Mouse (Mus musculus): ENCODE results near the gene Trim38.

The Trim38 gene

DNA sequence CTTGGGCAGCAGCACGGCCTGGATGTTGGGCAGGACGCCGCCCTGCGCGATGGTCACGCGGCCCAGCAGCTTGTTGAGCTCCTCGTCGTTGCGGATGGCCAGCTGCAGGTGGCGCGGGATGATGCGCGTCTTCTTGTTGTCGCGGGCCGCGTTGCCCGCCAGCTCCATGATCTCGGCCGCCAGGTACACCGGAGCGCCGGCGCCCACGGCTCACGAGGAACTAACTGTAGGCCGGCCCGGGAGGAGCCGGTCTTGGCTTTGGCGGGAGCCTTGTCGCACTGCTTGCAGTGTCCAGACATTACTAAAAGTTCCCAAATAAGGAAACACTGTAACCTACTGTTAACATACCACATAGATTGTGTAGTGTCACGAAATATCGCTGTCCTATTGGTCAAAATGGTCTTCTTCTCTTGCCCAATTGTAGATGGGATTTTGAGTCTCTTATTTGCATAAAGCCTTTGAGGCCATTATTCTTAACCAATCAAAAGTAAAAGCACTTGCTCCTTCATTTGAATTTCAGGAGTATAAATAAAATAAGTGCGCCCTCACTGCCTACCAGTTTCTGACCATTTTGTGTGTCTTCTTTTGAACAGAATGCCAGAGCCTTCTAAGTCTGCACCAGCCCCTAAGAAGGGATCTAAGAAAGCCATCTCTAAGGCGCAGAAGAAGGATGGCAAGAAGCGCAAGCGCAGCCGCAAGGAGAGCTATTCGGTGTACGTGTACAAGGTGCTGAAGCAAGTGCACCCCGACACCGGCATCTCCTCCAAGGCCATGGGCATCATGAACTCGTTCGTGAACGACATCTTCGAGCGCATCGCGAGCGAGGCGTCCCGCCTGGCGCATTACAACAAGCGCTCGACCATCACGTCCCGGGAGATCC, 23.3 kb upstream of the Trim38 start, which contains the start of gene Hist1h2bb:
Gene Hist1h2bb, plus strand, starts transcription at position 534 of the 880 bp plus-strand sequence.
- DNase-seq (ENCODE audit: low spot score in 2 of 2) = peak; percentile 64 to 80

DNA sequence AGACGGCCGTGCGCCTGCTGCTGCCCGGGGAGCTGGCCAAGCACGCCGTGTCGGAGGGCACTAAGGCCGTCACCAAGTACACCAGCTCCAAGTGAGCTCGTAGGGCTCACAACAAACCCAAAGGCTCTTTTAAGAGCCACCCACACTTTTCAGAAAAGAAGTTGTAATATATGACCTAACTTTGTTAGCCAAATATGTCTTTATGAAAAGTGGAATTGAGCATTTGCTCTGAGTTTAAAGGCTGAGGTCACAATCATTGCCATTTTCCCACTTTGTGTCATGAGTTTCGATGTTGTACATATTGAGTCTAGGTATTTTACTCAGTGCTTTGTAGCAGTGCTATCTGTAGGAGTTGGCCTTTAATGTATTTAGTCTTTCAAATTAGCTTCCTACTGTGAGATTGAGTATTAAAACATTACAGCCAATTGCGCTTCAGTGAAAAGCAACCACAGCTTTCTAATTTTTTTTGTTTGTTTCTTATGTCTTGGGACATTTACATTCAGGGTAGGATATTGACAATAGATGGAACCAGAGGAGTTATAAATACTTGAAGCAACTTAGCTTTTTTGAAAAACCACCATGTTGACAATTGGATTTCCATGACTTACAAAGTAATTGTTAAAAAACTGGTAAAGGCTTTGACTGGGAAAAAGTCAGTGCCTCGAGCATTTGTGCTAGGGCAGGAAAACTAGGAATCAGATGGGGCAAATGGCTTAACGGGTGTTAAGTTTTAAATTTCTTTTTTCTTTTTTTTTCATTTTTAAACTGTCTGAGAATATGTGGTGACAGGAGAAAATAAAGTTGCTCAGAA, 22.4 kb upstream of the Trim38 start:
- no peak for DNase-seq (ENCODE audit: low spot score in 2 of 2)

DNA sequence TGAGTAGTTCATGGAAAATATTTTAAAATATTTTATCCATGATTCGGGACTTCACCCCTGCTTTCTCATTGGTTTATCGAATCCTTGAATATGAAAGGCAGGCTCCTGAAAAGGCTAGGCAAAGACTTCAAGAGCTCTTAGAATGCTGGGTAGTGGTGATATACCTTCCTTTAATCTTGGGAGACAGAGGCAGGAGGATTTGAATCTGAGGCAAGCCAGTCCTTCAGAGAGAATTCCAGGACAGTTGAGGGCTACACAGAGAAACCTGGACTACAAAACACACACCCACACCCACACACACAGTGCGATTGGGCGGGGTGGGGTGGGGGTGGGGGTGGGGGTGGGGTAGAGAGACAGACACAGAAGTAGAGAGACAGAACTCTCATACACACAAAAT, 21.8 kb upstream of the Trim38 start:
- DNase-seq (ENCODE audit: low spot score in 2 of 2) = no peak

DNA sequence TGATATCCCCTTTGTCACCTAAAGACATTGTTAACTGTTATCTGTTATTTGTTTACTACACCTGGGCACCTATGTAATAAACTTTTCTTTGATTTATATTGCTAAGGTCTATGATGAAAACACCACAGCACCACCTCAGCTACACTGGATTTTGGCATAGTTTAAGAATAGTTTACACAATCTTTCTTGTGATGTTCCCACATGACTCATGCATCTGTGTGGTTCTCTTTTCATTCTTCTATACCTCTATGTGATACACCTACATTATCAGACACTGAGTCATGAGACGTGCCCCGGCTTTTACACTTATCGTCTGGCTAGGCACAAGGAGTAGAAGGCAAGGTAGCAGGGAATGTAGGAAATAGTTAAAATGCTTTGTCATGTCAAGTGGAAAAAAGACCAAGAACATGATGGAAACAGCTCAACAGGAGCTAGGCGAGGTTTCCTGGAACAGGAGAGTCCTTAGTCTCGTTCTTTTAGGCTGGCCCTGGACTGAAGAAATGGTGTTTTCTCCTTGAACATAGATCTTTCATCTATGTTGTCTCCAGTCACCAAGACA, 20.1 kb upstream of the Trim38 start:
- no peak for DNase-seq (ENCODE audit: low spot score in 2 of 2)

DNA sequence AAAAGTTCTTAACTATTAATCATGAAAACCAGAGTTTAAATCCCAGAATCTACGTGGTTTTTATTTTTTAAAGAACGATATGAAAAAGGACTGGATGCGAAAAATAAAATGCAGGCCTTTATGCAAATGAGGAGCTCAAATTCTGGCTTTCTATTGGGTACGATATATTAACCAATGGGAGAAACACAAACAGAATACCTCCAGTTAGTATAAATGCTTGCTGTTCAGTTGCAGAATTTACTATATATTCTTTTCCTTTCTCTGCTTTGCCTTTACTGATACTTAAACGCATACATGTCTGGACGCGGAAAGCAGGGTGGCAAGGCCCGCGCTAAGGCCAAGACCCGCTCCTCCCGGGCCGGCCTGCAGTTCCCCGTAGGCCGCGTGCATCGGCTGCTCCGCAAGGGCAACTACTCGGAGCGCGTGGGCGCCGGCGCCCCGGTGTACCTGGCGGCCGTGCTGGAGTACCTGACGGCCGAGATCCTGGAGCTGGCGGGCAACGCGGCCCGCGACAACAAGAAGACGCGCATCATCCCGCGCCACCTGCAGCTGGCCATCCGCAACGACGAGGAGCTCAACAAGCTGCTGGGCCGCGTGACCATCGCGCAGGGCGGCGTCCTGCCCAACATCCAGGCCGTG, 18.8 kb upstream of the Trim38 start, which contains the start of gene Hist1h2ab:
Gene Hist1h2ab, plus strand, starts transcription at position 288 of the 639 bp plus-strand sequence.
- peak in 1 of 2 experiments; percentile 55 for DNase-seq (ENCODE audit: low spot score in 2 of 2)

DNA sequence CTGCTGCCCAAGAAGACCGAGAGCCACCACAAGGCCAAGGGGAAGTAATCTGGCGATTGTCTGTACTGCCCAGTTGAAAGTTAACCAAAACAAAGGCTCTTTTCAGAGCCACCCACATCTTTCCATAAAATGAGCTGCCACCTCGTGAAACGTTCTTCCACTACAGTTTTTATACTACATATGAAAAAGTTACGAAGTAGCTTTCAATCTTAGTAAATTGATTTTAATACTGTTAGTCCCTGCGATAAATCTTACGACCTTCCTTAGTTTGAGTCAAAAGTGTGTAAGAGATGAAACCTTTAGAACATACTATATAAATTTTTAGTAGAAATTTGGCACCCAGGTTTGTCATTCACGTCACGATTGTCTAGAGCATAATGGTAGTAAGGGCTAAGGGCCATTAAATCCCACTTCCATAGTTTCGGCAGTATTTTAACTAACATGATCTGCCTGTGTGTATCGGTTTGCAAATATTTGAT, 18.2 kb upstream of the Trim38 start:
- no peak for DNase-seq (ENCODE audit: low spot score in 2 of 2)

DNA sequence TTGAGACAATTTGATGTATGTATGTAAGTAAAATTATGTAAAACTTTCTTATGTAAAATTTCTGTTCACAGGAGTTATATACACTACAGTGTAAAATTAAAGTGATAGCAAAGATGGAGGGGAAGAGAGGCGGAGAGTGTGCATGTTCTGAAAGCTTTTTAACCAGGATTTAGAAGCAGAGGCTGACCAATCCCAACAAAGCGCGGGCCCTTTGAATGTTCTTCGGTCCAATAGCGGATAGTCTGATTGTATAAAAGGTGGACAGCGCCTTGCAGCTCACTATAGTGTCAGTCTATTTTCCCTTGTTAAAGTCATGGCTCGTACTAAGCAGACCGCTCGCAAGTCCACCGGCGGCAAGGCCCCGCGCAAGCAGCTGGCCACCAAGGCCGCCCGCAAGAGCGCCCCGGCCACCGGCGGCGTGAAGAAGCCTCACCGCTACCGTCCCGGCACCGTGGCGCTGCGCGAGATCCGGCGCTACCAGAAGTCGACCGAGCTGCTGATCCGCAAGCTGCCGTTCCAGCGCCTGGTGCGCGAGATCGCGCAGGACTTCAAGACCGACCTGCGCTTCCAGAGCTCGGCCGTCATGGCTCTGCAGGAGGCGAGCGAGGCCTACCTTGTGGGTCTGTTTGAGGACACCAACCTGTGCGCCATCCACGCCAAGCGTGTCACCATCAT, 17.5 kb upstream of the Trim38 start, which contains the start of gene Hist1h3b:
Gene Hist1h3b, plus strand, starts transcription at position 201 of the 675 bp plus-strand sequence.
- DNase-seq (ENCODE audit: low spot score in 2 of 2) = peak; percentile 96

DNA sequence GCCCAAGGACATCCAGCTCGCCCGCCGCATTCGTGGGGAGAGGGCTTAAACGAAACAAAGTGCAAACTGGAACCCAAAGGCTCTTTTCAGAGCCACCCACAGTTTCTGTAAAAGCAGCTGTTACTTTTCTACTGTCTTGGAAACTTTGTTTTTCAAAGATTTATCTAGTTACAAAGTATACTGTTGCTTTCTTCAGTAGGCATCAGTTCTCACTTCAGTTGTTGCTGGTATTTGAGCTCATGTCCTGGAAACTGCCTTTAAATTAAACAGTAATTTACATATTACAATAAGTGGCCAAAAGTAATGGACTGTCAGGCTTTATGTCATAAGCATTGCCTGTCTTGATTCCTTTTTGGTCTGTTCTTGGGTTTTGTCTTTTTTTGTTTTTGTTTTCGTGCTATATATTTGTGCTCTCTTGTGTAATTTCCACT, 17.0 kb upstream of the Trim38 start:
- no peak for DNase-seq (ENCODE audit: low spot score in 2 of 2)

DNA sequence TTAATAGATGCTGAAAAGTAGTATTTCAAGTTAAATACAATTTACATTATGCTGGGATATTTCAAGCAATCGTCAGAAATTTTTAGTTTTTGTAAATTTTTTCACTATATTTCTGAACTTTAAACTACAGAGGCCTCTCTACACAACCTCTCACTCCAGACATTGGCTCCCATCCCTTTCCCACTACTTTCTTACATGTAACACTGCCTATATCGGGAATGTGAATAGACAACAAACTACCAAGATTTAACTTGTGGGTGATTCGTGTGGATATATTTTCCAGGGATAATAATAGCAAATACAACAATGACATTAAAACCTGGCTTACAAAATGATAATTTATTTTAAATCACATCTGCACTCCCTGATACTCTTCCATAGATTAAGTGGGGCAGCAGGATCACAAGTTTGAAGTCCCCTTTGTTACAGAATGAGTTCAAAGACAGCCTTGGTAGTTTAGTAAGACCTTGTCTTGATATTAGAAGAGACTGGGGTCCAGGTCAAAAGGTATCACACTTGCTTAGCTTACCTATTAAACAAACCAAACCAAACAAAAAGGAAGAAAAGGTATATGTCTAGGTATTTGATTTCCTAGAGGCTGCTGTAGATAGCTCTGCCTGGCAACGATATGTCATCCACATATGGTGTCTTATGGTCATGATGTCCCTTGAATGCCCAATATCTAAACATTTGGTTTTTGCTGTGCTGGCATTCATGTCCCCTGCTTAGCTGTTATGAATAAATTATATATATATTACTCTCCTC, 16.2 kb upstream of the Trim38 start:
- DNase-seq (ENCODE audit: low spot score in 2 of 2) = no peak

DNA sequence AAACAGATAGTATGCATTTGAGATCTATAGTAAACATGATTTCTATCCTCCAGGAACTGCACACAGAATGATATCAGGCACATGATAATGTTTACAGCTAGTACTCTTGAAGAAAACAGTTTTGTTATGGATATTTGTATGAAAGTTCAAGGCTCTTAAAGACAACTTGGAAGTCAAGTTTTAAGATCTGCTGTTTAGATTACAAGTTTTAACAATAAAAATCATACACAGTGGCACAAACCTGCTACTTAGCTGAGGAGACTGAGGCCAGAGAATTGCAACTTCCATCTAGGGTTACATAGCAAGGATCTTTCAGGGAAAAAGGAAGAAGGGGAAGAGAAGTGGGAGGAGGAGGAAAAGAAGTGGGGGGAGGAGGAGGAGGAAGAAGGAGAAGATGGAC, 14.7 kb upstream of the Trim38 start:
- no peak for DNase-seq (ENCODE audit: low spot score in 2 of 2)

DNA sequence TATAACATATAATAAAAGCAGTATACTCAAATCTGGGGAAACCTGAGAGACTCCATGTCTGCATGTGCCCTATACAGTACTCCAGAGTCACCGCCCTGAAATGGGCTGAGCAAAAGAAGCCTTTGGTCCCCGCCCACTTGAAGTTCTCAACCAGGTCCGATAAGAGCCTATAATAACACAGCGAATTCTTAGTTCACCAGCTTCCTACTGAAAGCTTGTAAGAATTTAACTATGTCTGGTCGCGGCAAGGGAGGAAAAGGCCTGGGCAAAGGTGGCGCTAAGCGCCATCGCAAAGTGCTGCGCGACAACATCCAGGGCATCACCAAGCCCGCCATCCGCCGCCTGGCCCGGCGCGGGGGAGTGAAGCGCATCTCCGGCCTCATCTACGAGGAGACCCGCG, 12.9 kb upstream of the Trim38 start, which contains the start of gene Hist1h4b:
Gene Hist1h4b, plus strand, starts transcription at position 224 of the 400 bp plus-strand sequence.
- peak; percentile 94 to 96 for DNase-seq (ENCODE audit: low spot score in 2 of 2)

DNA sequence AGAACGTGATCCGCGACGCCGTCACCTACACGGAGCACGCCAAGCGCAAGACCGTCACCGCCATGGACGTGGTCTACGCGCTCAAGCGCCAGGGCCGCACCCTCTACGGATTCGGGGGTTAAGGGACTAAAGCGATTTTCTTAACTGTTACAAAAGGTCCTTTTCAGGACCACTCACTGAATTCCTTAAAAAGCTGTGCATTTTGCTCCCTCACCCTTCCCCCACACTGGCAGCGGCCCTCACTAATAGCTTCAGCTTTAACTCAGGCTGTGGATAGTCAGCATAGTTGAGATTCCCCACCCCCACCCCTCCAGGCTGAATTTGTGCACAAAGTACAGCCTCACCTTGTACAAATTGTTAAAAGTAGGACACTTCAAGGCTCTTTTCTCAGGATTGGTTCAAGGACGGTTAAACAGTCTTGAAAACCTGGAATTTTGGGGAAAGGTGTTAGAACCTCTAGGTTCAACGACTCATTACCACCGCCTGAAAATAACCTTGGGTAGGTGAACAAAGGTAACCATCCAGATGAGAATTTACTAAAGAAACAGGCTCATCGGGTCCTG, 12.4 kb upstream of the Trim38 start:
- peak in 1 of 2 experiments; percentile 28 for DNase-seq (ENCODE audit: low spot score in 2 of 2)

DNA sequence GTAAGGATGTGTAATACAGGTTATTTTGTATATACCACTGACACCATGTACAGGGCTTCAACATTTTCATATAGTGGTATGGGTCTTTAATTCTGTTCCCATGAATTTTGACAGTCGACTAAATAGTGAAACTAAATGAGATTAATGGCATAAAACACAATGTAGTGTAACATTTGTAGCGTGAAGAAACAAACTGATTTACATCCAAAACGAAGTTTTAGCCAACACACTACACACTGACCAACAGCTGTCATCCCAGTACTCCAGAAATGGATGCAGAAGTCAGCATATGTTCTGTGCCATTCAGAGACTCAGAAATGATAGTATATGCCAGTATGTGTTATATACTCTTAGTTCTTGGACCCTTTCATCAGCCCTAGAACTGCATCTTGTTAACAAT, 11.8 kb upstream of the Trim38 start:
- DNase-seq (ENCODE audit: low spot score in 2 of 2) = no peak

DNA sequence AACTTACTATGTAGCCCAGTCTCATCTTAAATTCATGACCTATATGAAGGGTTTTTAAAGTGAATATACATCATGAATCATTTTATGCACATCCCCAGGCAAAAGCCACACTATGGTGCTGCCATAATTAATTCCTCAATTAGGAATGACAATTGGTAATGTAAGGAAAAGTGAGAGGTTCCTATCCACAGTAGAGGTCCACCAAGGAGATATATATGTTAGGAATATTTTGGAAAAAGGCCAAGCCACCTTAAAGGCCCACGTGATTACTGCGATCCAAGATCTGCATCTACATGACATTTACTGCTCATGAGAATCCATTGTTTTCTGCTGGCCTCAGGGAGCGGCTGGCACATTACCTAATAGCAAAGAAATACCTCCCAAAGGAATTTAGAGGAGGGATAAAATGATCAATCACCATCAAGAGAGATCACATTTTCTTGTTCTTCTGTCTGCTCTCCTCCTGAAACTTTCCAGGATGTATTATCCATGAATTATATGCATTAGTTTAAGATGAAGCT, 10.4 kb upstream of the Trim38 start:
- DNase-seq (ENCODE audit: low spot score in 2 of 2) = no peak

DNA sequence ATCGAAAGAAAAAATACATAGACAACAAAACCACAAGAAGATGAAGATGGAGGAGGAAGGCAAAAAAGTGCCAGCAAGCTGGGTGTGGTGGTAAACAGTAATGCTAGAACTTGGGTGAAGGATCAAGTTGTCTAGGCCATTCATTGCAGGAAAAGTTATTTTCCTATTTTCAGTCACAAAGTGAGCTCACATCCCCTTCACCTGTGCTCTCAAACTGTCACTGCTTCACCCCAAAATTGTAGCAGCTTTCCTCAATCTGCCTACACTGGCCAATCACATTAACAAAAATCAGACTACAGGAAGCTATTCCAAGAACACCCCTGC, 9.8 kb upstream of the Trim38 start:
- no peak for DNase-seq (ENCODE audit: low spot score in 2 of 2)

DNA sequence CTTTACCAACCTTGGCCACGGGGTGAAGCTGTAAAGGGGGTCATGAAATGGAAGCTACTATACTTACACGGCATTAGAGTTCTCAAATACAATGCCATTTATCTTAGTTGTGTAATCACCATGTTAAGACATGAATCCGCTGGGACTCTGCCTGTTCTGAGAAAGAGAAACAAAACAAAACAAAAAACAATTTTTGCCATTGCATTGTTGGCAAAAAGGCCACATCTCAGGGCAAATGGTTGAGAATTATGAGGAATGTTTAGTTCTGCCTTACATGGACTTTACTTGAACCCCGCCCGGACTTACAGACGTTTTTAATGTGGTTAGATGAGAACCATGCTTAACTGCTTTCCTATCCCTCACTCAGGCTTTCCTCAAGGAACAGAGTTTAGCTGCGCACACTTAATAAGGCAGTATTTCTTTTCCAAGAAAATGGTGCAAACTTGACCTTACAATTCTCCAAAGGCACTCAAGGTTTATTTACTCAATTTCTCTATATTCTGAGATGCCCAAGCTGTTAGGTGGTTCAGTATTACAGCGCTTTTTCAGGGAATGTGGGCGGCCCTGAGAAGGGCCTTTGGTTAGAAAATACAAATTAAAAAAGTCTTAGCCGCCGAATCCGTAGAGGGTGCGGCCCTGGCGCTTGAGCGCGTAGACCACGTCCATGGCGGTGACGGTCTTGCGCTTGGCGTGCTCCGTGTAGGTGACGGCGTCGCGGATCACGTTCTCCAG, 9.3 kb upstream of the Trim38 start:
- DNase-seq (ENCODE audit: low spot score in 2 of 2) = peak; percentile 31 to 42

DNA sequence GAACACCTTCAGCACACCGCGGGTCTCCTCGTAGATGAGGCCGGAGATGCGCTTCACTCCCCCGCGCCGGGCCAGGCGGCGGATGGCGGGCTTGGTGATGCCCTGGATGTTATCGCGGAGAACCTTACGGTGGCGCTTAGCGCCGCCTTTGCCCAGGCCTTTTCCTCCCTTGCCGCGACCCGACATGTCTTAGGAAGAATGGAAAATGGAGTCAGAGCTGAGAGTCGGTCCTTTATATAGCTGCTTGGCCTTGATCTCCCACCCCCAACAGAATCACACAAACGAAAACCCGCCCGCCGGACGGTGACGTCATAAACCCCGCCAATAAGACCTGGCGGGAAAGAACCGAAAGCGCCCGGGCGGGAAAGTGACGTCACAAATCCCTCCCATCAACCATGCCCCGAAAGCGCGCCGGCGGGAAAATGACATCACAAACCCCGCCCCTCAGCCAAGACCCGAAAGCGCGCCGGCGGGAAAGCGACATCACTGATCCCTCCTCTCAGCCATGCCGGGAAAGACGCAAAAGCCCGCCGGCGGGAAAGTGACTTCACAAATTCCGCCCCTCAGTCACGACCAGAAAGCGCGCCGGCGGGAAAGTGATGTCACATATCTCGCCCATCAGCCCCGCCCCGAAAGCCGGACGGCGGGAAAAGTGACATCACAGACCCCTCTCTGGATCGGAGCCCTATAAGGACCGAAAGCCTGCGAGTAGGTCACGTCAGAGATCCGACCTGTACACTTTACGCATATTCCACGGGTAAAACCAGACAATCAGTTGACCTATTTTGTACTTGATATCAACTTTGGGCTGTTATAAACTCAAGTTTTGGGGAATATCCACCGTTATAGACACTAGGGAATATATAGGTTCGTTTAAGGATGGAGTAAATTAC, 8.5 kb upstream of the Trim38 start, which contains the start of gene Hist1h4a:
Gene Hist1h4a, minus strand, starts transcription at position 259 of the 893 bp plus-strand sequence.
- peak; percentile 100 for DNase-seq (ENCODE audit: low spot score in 2 of 2)
